Mouse (Mus musculus) erythroblast, embryonic 14.5 days (primary cell): ENCODE results near the gene Glt8d2.

ENCODE experiments used
- GATA1 ChIP-seq: IDR thresholded peaks from 2 replicates; pipeline ENCODE4 v1.6.1; 2012; ENCODE audit warnings: low read length, inconsistent platforms, mixed read lengths
- TAL1 ChIP-seq: IDR thresholded peaks from 3 replicates; pipeline ENCODE4 v1.6.1; 2012; ENCODE audit warnings: low read length, inconsistent platforms, mixed read lengths

- TF ChIP-seq GATA1, result no peak
- no peak for TF ChIP-seq TAL1
Measured at GRCm38 (mm10) chr10:82629111-82629585, 61.3 kb downstream of the Glt8d2 start.
